Mouse (Mus musculus): Measurements from ENCODE around the gene Zcchc10.
"Not testable (repeated sequence)": the region's sequence is repeated elsewhere in the genome, so short reads cannot be mapped to it uniquely, and the experiment has no call there.

- TF ChIP-seq CTCF (conservative IDR thresholded peaks at IDR 0.05; ENCODE audit: low read length); NANOG (IDR thresholded peaks at IDR 0.05; ENCODE audit: borderline replicate concordance, low read length); POU5F1 (IDR thresholded peaks at IDR 0.05; ENCODE audit: borderline replicate concordance, low read length): not testable (repeated sequence)
These were observed 4.6 kb upstream of the Zcchc10 start for GRCm38 (mm10) chr11:53319867-53320266.
